Mouse (Mus musculus) kidney, adult 2 months (tissue): Measurements from ENCODE around the gene Taf12. TPM values are rescaled to one million over a fixed set of nuclear protein-coding genes. Genes with fewer than 3 reads are reported as not detected.

ENCODE experiments used
- DNase-seq: peaks from one replicate; pipeline ENCODE4 v3.0.0; 2021
- H3K27ac ChIP-seq: fragments of 200-500 bp; 2 replicates; pipeline ENCODE4 v1.5.1; 2012; ENCODE audit warnings: low read depth, low read length, control low read depth, inconsistent platforms; ENCODE audit not compliant: insufficient read depth
- H3K27me3 ChIP-seq: fragments of 200-500 bp; replicated peaks from 2 replicates; pipeline ENCODE4 v1.6.1; 2012; ENCODE audit warnings: mild to moderate bottlenecking, moderate library complexity, low read length, inconsistent platforms; ENCODE audit not compliant: control insufficient read depth, insufficient read depth
- H3K36me3 ChIP-seq: fragments of 200-500 bp; 2 replicates; pipeline ENCODE4 v1.6.1; 2012; ENCODE audit warnings: mild to moderate bottlenecking, moderate library complexity, low read length, inconsistent platforms; ENCODE audit not compliant: control insufficient read depth, insufficient read depth
- H3K4me1 ChIP-seq: fragments of 200-500 bp; 2 replicates; pipeline ENCODE4 v1.6.1; 2011; ENCODE audit warnings: low read length; ENCODE audit not compliant: control insufficient read depth, insufficient read depth
- H3K4me3 ChIP-seq: fragments of 200-500 bp; 2 replicates; pipeline ENCODE4 v1.5.1; 2011; ENCODE audit warnings: mild to moderate bottlenecking, low read depth, low read length, control low read depth; ENCODE audit not compliant: insufficient read depth
- CTCF ChIP-seq: fragments of 200-500 bp; conservative IDR thresholded peaks from 2 replicates; pipeline ENCODE4 v1.5.1; 2011; ENCODE audit warnings: low read depth, mild to moderate bottlenecking, control low read depth, low read length, moderate library complexity, mixed read lengths; ENCODE audit not compliant: insufficient read depth, insufficient read length
- POLR2A ChIP-seq: fragments of 200-500 bp; IDR thresholded peaks from one replicate; pipeline ENCODE4 v1.6.1; 2011; ENCODE audit warnings: low read depth, low read length, control low read depth
- WGBS: fragments of 180-500 bp; shearing (Covaris S2); methylation state at CpG from one replicate; pipeline ENCODE4 v1.1.7; 2018; 5-methylcytosine and 5-hydroxymethylcytosine counted together
- polyA plus RNA-seq: library from polyadenylated mRNA; depleted of rRNA; stranded (reverse); fragments of >200 nt; gene quantifications from 2 replicates; pipeline ENCODE4 v1.2.3, GENCODE M21; 2012

Taf12 gene
- polyA plus RNA-seq, 1 experiment, result 15.0 TPM

- 6% methylated on average over 46 of the region's 64 CpGs for WGBS
- no peak for TF ChIP-seq CTCF
- no peak for TF ChIP-seq POLR2A
Observed at GRCm38 (mm10) chr4:132260404-132261379, 13.5 kb upstream of the Taf12 start.

GRCm38 (mm10) chr4:132261514-132262357, 12.4 kb upstream of the Taf12 start, which contains the start of gene Gmeb1:
Gene Gmeb1, minus strand, starts transcription at chr4:132261602.
- TF ChIP-seq CTCF (no peak), POLR2A (no peak)
- Histone ChIP-seq H3K27ac (peak within 1 kb of the TSS; percentile 100), H3K36me3 (no peaks in the 10 kb centered on the region), H3K4me3 (peak within 1 kb of the TSS; percentile 100), H3K27me3 (no peaks in the 10 kb centered on the region), H3K4me1 (peaks cover 15% of the 10 kb centered on the region)
- DNase-seq, result peak; percentile 83
- 10% methylated on average over 45 of the region's 49 CpGs for WGBS

More at GRCm38 (mm10) chr4:132260404-132261379, 13.5 kb upstream of the Taf12 start:
- Histone ChIP-seq H3K4me1 (peaks cover 18% of the 10 kb centered on the region), H3K36me3 (no peaks in the 10 kb centered on the region), H3K27me3 (no peaks in the 10 kb centered on the region), H3K27ac (peak overlapping the region; percentile 98), H3K4me3 (peak overlapping the region; percentile 92)
- peak; percentile 60 for DNase-seq

GRCm38 (mm10) chr4:132262358-132262616, 11.9 kb upstream of the Taf12 start:
- TF ChIP-seq POLR2A, result no peak
- TF ChIP-seq CTCF, result no peak
- Histone ChIP-seq H3K4me3 (no peak overlapping the region), H3K27ac (no peak overlapping the region), H3K36me3 (no peaks in the 10 kb centered on the region), H3K27me3 (no peaks in the 10 kb centered on the region), H3K4me1 (peaks cover 15% of the 10 kb centered on the region)
- WGBS, result 57% methylated on average over 5 of the region's 5 CpGs
- DNase-seq, result no peak

GRCm38 (mm10) chr4:132263313-132263712, 10.9 kb upstream of the Taf12 start:
- H3K27ac ChIP-seq, result no peak overlapping the region
- no peaks in the 10 kb centered on the region for H3K27me3 ChIP-seq
- H3K4me3 ChIP-seq, result no peak overlapping the region
- no peaks in the 10 kb centered on the region for H3K36me3 ChIP-seq
- peaks cover 15% of the 10 kb centered on the region for H3K4me1 ChIP-seq
- WGBS, result 92% methylated on average over 7 of the region's 7 CpGs
- no peak for DNase-seq
- TF ChIP-seq POLR2A, result no peak
- TF ChIP-seq CTCF, result no peak

- DNase-seq, result no peak
- H3K4me3 ChIP-seq, result no peak overlapping the region
- no peaks in the 10 kb centered on the region for H3K36me3 ChIP-seq
- TF ChIP-seq POLR2A (no peak), CTCF (no peak)
- no peak overlapping the region for H3K27ac ChIP-seq
- H3K4me1 ChIP-seq, result peaks cover 2% of the 10 kb centered on the region; the same call in 1 of the 2 replicates
- H3K27me3 ChIP-seq, result no peaks in the 10 kb centered on the region
- WGBS, result 74% methylated on average over 3 of the region's 3 CpGs
Observed at GRCm38 (mm10) chr4:132266835-132267349, 7.3 kb upstream of the Taf12 start.

GRCm38 (mm10) chr4:132268871-132269739, 5.1 kb upstream of the Taf12 start:
- H3K4me3 ChIP-seq, result no peak overlapping the region
- no peaks in the 10 kb centered on the region for H3K27me3 ChIP-seq
- peak; percentile 41 for DNase-seq
- H3K36me3 ChIP-seq, result no peaks in the 10 kb centered on the region
- no peak overlapping the region for H3K27ac ChIP-seq
- WGBS, result 8% methylated on average over 6 of the region's 6 CpGs
- no peaks in the 10 kb centered on the region; the same call in 1 of the 2 replicates for H3K4me1 ChIP-seq
- TF ChIP-seq CTCF (no peak; the same call in 1 of the 2 replicates), POLR2A (no peak)
